Mouse (Mus musculus) embryonic facial prominence, embryonic 12.5 days (tissue): ENCODE measurements at regions not wholly inside any gene's neighbourhood (a gene's known extent, or its start where the extent isn't known, plus 50 kb on each side); places are given as distances from the start of the nearest gene placed in this dataset.
A peak's percentile ranks its signal among the peaks of the same experiment; 100 is the strongest.

Source experiments
- ATAC-seq: fragments of 200-750 bp; cut with Nextera tagmentation; 2 replicates; pipeline ENCODE4 v1.8.0; 2017; ENCODE audit not compliant: insufficient number of reproducible peaks, insufficient read depth, low FRiP score, low TSS enrichment
- H3K27ac ChIP-seq: fragments of 300-500 bp; sonication (generic); 2 replicates; pipeline ENCODE4 v1.5.1; 2016; ENCODE audit warnings: mild to moderate bottlenecking
- H3K27me3 ChIP-seq: fragments of 300-500 bp; sonication (generic); 2 replicates; pipeline ENCODE4 v1.6.1; 2016; ENCODE audit warnings: mild to moderate bottlenecking, moderate library complexity
- H3K36me3 ChIP-seq: fragments of 300-500 bp; sonication (generic); 2 replicates; pipeline ENCODE4 v1.6.1; 2016; ENCODE audit warnings: mild to moderate bottlenecking
- H3K4me1 ChIP-seq: fragments of 300-500 bp; sonication (generic); 2 replicates; pipeline ENCODE4 v1.6.1; 2016
- H3K4me2 ChIP-seq: fragments of 300-500 bp; sonication (generic); replicated peaks from 2 replicates; pipeline ENCODE4 v1.6.1; 2016; ENCODE audit warnings: mild to moderate bottlenecking, moderate library complexity
- H3K4me3 ChIP-seq: fragments of 300-500 bp; sonication (generic); 2 replicates; pipeline ENCODE4 v1.5.1; 2016; ENCODE audit warnings: mild to moderate bottlenecking
- H3K9ac ChIP-seq: fragments of 300-500 bp; sonication (generic); 2 replicates; pipeline ENCODE4 v1.6.1; 2016; ENCODE audit warnings: mild to moderate bottlenecking, moderate library complexity
- H3K9me3 ChIP-seq: fragments of 300-500 bp; sonication (generic); 2 replicates; pipeline ENCODE4 v1.6.1; 2016; ENCODE audit warnings: mild to moderate bottlenecking, moderate library complexity
- WGBS: fragments of 180-500 bp; shearing (Covaris S2); methylation state at CpG from one replicate; pipeline ENCODE4 v1.1.7; 2016; 5-methylcytosine and 5-hydroxymethylcytosine counted together

- no peak overlapping the region for H3K9ac ChIP-seq
- no peak for ATAC-seq
- no peaks in the 10 kb centered on the region for H3K9me3 ChIP-seq
- no peaks in the 10 kb centered on the region for H3K27me3 ChIP-seq
- whole genome bisulfite sequencing, result 44% methylated on average over 15 of the region's 15 CpGs
- peak overlapping the region; percentile 72 for H3K27ac ChIP-seq
- no peak overlapping the region for H3K4me3 ChIP-seq
- H3K36me3 ChIP-seq, result no peaks in the 10 kb centered on the region
- H3K4me2 ChIP-seq, result 0 out of 2 replicates have a peak overlapping the region, but pooled peaks have one; percentile 0
- peaks cover 11% of the 10 kb centered on the region; the same call in 1 of the 2 replicates for H3K4me1 ChIP-seq
Observed at GRCm38 (mm10) chr14:105588391-105589163, 308.0 kb downstream of the Spry2 start.

GRCm38 (mm10) chr14:105588029-105588390, 308.6 kb downstream of the Spry2 start:
- ATAC-seq, result no peak
- peak overlapping the region; percentile 7; the same call in 1 of the 2 replicates for H3K27ac ChIP-seq
- no peak overlapping the region for H3K9ac ChIP-seq
- no peaks in the 10 kb centered on the region for H3K27me3 ChIP-seq
- 44% methylated on average over 8 of the region's 8 CpGs for WGBS
- peaks cover 11% of the 10 kb centered on the region; the same call in 1 of the 2 replicates for H3K4me1 ChIP-seq
- H3K36me3 ChIP-seq, result no peaks in the 10 kb centered on the region
- no peaks in the 10 kb centered on the region for H3K9me3 ChIP-seq
- H3K4me2 ChIP-seq, result 0 out of 2 replicates have a peak overlapping the region, but pooled peaks have one; percentile 0
- H3K4me3 ChIP-seq, result no peak overlapping the region

- ATAC-seq, result no peak
- Histone ChIP-seq H3K4me3 (no peak overlapping the region), H3K9me3 (no peaks in the 10 kb centered on the region), H3K27ac (no peak overlapping the region), H3K9ac (no peak overlapping the region), H3K36me3 (no peaks in the 10 kb centered on the region), H3K27me3 (no peaks in the 10 kb centered on the region), H3K4me2 (no peak overlapping the region), H3K4me1 (peaks cover 11% of the 10 kb centered on the region; the same call in 1 of the 2 replicates)
- 40% methylated on average over 3 of the region's 3 CpGs for WGBS
Observed at GRCm38 (mm10) chr14:105584632-105585031, 312.0 kb downstream of the Spry2 start.

- no peak overlapping the region for H3K9ac ChIP-seq
- H3K27ac ChIP-seq, result no peak overlapping the region
- peaks cover 6% of the 10 kb centered on the region; the same call in 1 of the 2 replicates for H3K4me1 ChIP-seq
- no peak overlapping the region for H3K4me2 ChIP-seq
- H3K9me3 ChIP-seq, result no peaks in the 10 kb centered on the region
- H3K36me3 ChIP-seq, result no peaks in the 10 kb centered on the region
- H3K27me3 ChIP-seq, result no peaks in the 10 kb centered on the region
- H3K4me3 ChIP-seq, result no peak overlapping the region
- no peak for ATAC-seq
- 80% methylated on average over 2 of the region's 2 CpGs for WGBS
Observed at GRCm38 (mm10) chr14:105583497-105583896, 313.1 kb downstream of the Spry2 start.

- ATAC-seq, result no peak
- Histone ChIP-seq H3K4me2 (no peak overlapping the region), H3K27ac (no peak overlapping the region), H3K9me3 (no peaks in the 10 kb centered on the region), H3K36me3 (no peaks in the 10 kb centered on the region), H3K4me3 (no peak overlapping the region), H3K9ac (no peak overlapping the region), H3K4me1 (peaks cover 22% of the 10 kb centered on the region; the same call in 1 of the 2 replicates), H3K27me3 (no peaks in the 10 kb centered on the region)
- 22% methylated on average over 4 of the region's 4 CpGs for WGBS
Observed at GRCm38 (mm10) chr14:105576266-105576665, 317.9 kb downstream of the Ndfip2 start.

GRCm38 (mm10) chr14:105572036-105572891, 313.9 kb downstream of the Ndfip2 start:
- Histone ChIP-seq H3K27me3 (no peaks in the 10 kb centered on the region), H3K4me2 (peak overlapping the region; percentile 15; the same call in 1 of the 2 replicates), H3K36me3 (no peaks in the 10 kb centered on the region), H3K9ac (no peak overlapping the region), H3K4me3 (no peak overlapping the region), H3K9me3 (no peaks in the 10 kb centered on the region), H3K27ac (no peak overlapping the region), H3K4me1 (peaks cover 22% of the 10 kb centered on the region; the same call in 1 of the 2 replicates)
- WGBS, result 32% methylated on average over 18 of the region's 18 CpGs
- ATAC-seq, result peak; percentile 83; the same call in 1 of the 2 replicates

GRCm38 (mm10) chr14:105570156-105570555, 311.8 kb downstream of the Ndfip2 start:
- Histone ChIP-seq H3K27ac (no peak overlapping the region), H3K9me3 (no peaks in the 10 kb centered on the region), H3K4me3 (no peak overlapping the region), H3K4me2 (no peak overlapping the region), H3K4me1 (peaks cover 13% of the 10 kb centered on the region; the same call in 1 of the 2 replicates), H3K36me3 (no peaks in the 10 kb centered on the region), H3K9ac (no peak overlapping the region), H3K27me3 (no peaks in the 10 kb centered on the region)
- no peak for ATAC-seq
- WGBS, result 65% methylated on average over 6 of the region's 6 CpGs

GRCm38 (mm10) chr14:105565827-105566226, 307.5 kb downstream of the Ndfip2 start:
- no peak overlapping the region for H3K4me2 ChIP-seq
- no peak overlapping the region for H3K9ac ChIP-seq
- H3K4me1 ChIP-seq, result no peaks in the 10 kb centered on the region
- no peak for ATAC-seq
- H3K27me3 ChIP-seq, result no peaks in the 10 kb centered on the region
- H3K9me3 ChIP-seq, result no peaks in the 10 kb centered on the region
- 78% methylated on average over 16 of the region's 16 CpGs for WGBS
- no peak overlapping the region for H3K4me3 ChIP-seq
- no peaks in the 10 kb centered on the region for H3K36me3 ChIP-seq
- H3K27ac ChIP-seq, result no peak overlapping the region

- Histone ChIP-seq H3K4me3 (no peak overlapping the region), H3K4me1 (no peaks in the 10 kb centered on the region), H3K4me2 (no peak overlapping the region), H3K36me3 (no peaks in the 10 kb centered on the region), H3K9ac (no peak overlapping the region), H3K9me3 (no peaks in the 10 kb centered on the region), H3K27ac (no peak overlapping the region), H3K27me3 (no peaks in the 10 kb centered on the region)
- ATAC-seq, result no peak
- WGBS, result 75% methylated on average over 2 of the region's 2 CpGs
Observed at GRCm38 (mm10) chr14:105562843-105563242, 304.5 kb downstream of the Ndfip2 start.

GRCm38 (mm10) chr14:105556813-105557212, 298.4 kb downstream of the Ndfip2 start:
- Histone ChIP-seq H3K4me2 (no peak overlapping the region), H3K27me3 (no peaks in the 10 kb centered on the region), H3K9ac (no peak overlapping the region), H3K4me1 (no peaks in the 10 kb centered on the region), H3K4me3 (no peak overlapping the region), H3K27ac (no peak overlapping the region), H3K9me3 (no peaks in the 10 kb centered on the region), H3K36me3 (no peaks in the 10 kb centered on the region)
- ATAC-seq, result no peak
- 74% methylated on average over 3 of the region's 3 CpGs for WGBS

- no peaks in the 10 kb centered on the region; the same call in 1 of the 2 replicates for H3K27me3 ChIP-seq
- no peaks in the 10 kb centered on the region for H3K36me3 ChIP-seq
- H3K27ac ChIP-seq, result no peak overlapping the region
- 89% methylated on average over 3 of the region's 3 CpGs for WGBS
- ATAC-seq, result no peak
- H3K4me2 ChIP-seq, result no peak overlapping the region
- H3K4me3 ChIP-seq, result no peak overlapping the region
- peaks cover 11% of the 10 kb centered on the region; the same call in 1 of the 2 replicates for H3K4me1 ChIP-seq
- no peaks in the 10 kb centered on the region for H3K9me3 ChIP-seq
- no peak overlapping the region for H3K9ac ChIP-seq
Observed at GRCm38 (mm10) chr14:105544066-105544465, 285.7 kb downstream of the Ndfip2 start.
